Mouse (Mus musculus): ENCODE data around the gene Trim67.

Trim67 gene

DNA sequence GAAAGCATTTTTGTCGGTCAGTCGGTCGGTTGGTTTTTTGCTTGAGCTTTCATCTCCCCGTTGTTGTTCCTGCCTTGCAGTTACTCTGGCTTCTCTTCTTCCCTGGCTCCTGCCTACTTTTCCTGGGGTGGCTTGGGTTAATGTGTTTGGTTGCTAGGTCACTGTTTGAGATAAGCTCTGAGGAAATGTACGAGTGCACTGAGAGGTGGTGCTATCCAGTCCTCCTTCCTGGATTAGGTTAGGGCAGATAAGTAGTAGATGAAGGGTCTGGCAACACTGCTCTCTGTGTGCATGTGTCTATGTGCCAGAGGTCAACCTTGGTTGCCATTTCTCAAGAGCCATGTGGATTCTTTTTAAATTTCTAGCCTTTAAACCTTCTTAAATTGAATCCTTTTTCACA is 79.8 kb downstream of the Trim67 start:
- no peak for DNase-seq (ENCODE audit: low read depth, low spot score)

DNA sequence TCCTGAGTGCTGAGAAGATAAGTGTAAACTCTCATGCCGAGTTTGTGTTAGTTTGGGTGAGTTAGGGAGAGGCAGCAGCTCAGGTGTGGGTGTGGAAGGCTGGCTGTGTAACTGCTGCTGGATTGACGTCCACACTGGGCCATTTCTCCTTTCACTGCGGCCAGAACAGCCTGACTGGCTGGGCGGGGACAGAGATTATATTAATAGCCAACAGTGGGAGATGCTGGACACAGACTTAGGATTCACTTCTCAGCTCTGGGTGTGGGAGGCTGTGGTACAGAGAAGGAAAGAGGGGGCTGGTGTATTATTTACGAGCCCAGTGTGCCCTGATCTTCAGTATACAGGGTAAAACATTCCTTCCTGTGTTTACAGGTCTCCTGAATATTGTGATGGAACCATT is 85.2 kb downstream of the Trim67 start:
- DNase-seq (ENCODE audit: low read depth, low spot score): no peak

DNA sequence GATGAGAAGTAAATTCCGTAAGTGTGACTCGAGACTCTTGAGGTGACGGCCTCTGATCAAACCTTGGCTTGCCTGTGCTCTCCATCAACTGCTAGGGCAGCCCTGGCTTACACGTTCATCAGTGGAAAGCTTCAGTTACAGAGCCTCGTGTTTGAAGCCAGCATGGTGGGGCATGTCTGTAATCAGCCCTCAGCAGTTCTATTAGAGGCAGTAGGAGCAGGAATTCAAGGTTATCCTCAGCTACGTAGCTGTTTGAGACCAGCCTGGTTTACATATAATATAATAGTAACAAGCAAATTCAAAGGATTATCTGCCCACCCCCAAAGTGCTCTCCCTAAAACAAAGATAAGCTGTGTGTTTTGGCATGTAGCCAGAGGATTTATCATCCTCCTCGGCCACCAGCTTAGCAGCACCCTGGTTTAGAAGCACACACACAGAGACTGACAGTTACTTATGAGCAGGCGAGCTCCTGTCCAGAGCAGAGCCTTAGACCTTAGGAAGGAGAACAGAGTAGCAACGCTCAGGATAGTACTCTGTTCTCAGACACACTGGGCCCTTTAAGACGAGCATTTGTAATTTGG is 86.1 kb downstream of the Trim67 start:
- DNase-seq (ENCODE audit: low read depth, low spot score): no peak
